Mouse (Mus musculus) spleen, adult 18-20 months (tissue): ENCODE measurements around the gene Snta1.

ENCODE experiments used
- DNase-seq, 2 experiments: peaks; one replicate each; pipeline ENCODE4 v3.0.0; 2022; ENCODE audit warnings: mixed read lengths in 2 of 2

The Snta1 gene

DNA sequence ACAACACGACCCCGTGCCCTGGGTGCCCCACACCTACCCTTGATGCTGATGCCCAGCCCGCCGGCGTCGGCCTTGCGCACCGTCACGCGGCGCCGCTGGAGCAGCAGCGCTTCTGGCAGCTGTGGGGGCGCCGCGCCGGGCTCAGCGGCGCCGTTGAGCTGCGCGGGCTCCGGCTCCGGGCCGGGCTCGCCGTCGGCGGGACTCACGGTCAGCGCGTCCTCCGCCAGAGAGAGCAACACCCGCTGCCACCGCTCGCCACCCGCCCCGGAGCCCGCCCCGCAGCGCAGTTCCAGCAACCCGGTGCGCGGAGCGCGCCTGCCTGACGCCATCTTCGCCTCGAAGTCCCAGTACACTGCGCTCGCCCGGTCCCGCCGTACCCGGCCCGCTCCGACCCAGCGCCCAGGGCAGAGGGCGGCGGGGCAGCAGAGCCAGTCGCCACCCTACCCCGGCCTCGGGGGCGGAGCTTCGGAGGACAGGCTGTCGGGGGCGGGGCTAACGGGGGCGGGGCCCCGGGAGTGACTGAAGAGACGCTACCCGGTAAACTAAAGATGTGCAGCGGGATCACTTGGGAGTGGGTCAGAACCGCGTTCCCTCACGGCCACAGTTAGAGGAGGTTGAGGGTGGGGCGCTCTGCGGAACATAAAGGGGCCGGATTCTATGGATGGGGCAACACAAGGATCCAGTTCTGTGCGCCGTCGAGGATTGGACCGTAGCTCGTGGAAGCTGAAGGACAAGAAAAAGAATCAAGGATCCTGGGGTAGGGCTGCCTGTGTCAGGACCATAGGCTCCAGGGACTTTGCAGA is at the start of gene Snta1:
TSS of gene Snta1 (minus strand) at position 457 of the 803 bp plus-strand sequence.
- peak; percentile 72 to 80 for DNase-seq

DNA sequence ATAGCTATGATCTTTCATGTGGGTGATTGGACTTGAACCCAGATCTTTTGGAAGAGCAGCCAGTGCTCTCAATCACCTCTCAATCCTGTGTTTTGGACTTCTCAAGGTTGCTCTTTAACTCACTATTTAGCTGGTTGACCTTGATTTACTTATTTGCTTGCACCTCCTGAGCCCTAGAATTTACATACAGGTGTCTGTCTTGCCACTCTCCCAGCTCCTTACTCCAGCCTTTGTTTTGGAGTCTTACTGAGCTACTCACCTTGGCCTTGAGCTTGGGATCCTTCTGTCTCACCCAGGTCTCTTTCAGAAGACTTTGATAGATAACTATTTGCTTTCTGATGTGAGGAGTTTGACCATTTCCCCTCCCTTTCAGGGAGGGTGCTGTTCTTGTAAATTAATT is 48.7 kb upstream of the Snta1 start:
- DNase-seq: no peak

DNA sequence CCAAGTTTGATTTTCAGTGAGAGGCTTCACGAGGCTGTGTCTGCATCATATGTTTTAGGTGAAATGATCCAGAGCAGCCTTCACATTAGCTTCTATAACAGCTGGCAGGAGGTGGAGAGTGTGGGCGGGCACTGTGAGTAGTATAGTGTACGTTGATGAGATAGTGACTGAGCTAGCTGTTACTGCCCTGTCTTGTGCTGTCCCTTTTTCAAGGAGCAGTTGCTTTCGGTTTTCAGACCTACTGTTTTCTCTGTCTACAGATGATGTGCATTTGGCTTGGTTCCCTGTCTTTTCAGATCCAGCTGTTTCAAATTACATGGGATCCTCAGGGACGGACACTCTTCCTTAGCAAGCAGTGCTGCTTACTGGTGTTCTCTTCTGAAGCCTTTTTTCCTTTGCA is 47.9 kb upstream of the Snta1 start:
- DNase-seq: no peak

DNA sequence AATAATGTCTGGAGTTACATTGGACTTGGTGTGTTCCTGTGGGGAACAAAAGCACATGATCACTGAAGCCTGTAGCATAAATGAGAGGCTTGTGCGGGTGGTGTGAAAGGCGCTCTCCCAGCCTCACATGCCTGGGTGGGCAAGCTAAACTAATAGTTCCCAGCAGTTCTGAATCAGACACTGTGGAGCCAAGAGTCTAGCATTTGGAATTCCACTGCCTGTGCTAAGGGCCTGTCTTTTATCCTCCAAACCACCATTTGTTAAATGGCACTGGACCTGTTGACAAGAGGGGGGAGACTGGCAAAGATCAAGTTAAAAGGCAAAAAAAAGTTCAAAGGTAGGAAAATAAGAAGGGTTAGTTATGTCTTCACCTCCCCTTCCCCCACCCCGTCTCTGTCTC is 46.7 kb upstream of the Snta1 start:
- DNase-seq: no peak

DNA sequence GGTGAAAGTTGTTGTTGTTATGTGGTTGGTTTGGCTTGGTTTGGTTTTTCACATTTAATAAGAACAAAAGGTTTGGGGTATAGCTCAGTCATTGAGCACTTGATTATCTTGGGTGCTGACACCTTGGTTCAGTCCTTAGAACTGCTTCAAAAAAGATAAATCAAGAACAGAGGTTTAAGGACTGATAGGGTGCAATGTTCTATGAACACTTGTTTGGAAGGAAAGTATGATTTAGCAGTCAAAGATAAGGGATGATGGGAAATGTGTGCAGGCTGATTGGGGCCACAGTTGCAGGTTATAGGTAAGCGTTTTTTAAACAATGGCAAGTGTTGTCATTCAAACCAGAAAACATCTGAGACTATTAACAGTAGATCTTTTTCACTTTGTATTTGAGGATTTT is 46.2 kb upstream of the Snta1 start:
- no peak for DNase-seq

DNA sequence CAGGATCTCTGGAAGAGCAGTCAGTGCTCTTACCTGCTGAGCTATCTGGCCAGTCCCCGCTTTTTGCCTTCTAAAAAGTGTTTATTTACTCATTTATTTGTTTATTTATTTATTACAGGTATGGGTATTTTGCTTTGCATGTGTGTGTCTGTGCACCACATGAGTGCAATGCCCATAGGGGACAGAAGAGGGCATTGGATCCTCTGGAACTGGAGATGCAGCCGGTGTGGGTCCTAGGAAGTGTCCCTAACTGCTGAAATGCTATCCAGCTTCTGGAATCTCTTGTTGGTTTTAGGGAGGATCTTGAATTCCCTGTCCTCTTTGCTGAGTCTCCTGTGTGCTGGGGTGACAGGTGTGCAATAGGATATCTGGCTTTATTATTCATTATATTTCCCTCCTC is 45.1 kb upstream of the Snta1 start:
- DNase-seq: no peak

DNA sequence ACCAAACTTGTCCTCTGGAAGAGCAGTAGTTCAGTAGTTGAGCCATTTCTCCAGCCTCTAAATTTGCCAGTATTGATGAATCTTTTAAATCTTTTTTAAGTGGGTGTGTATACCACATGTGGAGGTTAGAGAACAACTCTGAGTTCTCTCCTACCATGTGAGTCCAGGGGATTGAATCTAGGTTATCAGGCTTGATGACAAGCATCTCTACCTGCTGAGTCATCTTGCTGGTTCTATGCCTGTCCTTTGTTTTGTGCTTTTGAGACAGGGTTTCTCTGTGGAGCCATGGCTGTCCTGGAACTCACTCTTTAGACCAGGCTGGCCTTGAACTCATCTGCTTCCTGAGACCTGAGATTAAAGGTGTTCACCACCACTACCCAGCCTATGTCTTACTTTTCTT is 40.7 kb upstream of the Snta1 start:
- DNase-seq: no peak

DNA sequence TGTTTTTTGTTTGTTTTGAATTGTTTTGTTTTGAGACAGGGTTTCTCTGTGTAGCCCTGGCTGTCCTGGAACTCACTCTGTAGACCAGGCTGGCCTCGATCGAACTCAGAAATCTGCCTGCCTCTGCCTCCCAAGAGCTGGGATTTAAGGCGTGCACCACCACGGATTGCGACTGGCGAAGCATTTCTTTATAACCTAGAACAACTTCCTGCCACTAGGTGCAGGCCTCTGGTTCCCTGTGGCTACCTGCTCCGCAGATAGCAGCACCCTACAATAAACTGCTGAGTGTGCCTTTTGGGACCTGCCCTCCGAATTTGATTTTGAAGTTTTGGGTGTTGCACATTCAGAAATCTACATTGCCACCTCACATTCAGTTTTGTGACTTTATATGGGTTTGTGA is 39.9 kb upstream of the Snta1 start:
- DNase-seq: no peak

DNA sequence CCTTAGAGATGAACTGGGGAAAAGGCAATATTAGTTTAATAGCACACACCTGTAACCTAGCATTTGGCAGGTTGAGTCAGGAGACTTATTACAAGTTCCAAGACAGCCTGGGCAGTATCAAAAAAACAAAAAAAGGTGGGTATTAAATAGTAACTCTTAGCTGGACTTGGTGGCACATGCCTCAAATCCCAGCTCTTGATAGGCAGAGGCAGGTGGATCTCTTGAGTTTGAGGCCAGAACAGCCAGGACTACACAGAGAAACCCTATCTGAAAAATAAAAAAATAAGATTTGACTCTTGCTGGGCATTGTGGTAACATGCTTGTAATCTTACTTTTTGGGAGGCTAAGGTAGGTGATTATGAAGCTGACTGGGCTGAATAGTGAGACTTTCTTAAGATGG is 32.6 kb upstream of the Snta1 start:
- no peak for DNase-seq

DNA sequence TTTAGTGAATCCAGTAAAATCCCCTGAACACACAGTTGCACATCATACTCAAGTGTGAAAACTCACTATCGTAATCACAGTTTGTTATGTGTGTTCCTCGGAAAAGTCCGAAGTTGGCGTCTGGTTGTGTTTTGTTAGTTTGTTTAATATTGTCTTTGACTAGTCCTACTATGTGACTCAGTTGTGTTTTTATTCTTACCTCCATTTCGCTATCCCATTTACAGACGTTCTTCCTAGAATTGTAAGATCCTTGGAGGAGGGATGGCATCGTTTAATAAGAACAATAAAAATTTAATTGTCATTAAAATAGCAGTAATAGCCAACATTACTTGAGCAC is 29.3 kb upstream of the Snta1 start:
- no peak for DNase-seq

DNA sequence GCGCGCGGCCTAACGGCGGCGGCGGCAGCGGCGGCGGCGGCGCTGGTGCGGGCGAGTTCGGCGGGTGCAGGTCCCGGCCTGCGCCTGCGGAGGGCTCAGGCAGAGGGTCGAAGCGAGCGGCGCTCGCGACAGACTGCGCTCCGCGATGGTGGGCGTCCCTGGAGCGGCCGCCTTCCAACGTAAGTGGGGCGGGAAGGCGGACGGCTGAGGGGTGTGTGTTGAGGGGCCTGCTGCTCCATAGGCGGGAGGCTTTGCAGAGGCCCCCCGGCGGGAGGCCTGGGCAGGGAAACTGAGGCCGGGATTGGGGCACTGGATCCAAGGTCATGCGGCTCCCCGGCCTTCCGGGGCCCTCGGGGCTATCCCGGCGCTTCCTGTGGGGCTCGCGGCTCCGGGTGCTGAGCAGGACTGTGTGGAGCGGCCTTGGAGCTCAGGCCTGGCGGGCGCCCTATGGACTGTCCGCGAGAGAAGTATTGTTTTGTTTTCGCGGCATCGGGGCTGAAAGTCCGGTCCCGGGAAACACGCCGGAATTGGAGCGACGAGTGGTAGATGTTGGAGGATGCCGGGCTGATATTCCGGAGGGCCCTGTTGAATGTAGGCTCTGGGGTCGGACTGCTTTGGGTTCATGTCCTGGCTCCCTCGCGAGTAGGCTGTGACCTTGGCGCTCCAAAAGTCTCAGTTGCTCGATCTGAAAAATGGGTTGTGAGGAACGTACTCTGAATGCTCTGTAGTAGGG is 28.7 kb upstream of the Snta1 start, which contains the start of gene Cbfa2t2:
TSS of gene Cbfa2t2 (plus strand) at position 24 of the 733 bp plus-strand sequence.
- DNase-seq: peak in 1 of 2 experiments; percentile 59

DNA sequence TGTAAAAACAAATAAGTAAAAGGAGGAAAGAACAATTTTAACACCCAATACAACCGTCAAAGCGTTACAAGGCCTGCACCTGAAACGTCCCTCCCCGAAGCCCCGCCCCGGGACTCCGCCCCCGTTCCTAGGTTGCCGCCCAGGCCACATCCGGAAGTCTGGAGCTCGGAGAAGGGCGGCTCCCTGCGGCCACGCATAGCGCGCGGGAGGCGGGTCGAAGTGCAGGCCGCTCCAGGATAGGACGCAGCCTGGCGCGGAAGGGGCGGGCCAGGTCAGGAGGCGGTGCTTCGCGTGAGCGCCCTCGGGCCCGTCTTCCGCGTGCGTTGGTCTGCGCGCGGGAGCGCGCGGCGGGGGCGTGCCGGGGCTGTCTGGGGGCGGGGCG is 28.2 kb upstream of the Snta1 start:
- peak; percentile 99 for DNase-seq

DNA sequence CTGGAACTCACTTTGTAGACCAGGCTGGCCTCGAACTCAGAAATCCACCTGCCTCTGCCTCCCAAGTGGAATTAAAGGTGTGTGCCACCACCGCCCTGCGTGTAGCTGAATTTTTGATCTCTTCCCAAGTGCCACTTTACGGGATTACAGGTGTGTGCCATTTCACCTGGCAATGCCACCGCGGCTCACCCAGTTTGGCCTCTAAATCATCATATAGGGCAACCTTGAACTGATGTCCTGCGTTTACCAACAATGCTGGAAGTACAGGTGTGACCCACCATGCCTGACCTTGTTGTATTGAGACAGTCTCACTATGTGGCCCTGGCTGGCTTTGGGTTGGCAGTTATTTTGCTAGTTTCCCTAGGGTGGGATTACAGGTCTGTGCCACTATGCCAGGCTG is 26.8 kb upstream of the Snta1 start:
- no peak for DNase-seq

DNA sequence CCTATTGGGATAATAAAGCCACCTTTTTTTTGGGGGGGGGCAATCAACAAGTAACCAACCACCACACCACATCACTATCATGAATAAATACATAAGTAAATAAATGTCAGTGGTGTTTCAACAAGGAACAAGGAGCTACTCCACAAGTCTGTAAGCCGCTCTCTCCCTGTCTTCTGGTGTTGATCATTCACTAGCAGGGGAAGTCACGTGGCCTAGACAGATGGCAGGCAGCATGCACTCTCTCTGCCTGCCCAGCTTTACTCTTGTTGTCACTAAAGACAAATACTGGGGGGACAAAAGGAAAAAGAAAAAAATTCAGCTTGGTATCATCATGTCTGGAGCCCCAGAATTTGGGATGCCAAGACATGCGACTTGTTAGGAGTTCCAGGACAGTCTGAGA is 25.5 kb upstream of the Snta1 start:
- DNase-seq: no peak

DNA sequence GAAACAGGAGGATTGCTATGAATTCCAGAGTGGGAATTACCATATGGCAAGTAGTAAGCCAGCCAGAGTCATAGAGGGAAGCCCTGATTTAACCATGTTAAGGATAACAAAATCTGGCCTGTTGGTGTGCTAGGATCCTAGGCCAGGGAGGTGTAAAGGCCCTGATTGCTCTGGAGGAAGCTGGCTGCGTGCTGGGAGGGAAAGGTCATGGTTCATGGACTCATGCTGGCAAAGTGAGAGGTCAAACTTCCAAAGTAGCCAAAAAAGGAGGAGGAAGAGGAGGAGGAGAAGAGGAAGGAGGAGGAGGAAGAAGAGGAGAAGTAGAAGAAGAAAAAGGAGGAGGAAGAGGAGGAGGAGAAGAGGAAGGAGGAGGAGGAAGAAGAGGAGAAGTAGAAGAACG is 24.8 kb upstream of the Snta1 start:
- DNase-seq: no peak

DNA sequence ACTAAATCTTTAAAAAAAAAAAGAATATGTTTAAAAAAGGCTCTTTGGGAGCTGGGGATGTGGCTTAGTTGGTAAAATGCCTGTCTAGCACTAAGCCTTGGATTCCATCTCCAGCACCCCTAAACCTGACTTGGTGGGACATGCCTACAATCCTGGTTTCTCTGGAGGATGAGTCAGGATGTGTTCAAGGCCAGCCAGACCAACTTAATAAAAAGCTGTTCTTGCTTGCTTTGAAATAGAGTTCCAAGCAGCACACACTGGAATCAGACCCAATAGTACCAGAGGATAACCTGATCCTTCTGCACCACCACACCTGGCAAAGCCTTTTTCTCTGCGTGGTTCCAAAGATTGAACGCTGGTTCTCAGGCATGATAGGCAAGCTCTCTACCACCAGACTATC is 22.7 kb upstream of the Snta1 start:
- DNase-seq: no peak

DNA sequence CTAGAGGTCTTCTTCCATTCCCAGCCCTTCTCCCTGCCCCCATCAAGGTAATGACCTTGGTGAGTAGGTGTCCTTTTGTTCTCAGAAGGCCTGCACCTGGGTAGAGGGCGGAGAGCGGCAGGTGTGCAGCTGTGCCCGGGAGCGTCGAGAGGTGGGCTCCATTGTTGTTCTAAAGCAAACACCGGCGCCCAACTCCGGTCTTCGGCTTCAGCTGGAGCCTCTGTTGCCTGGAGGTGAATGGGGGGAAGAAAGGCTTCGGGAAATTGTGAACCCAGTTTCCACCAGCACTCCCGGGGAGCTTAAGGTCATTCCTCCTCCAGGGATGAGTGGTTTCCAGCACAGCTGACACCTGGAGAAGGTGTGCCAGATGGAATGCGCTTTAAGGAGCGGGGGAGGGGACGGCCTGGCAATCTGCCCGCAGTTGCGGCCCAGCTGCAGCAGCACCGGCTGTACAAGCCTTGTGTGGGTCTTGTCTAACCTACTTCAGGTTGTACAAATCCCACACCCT is 20.0 kb upstream of the Snta1 start:
- no peak for DNase-seq

DNA sequence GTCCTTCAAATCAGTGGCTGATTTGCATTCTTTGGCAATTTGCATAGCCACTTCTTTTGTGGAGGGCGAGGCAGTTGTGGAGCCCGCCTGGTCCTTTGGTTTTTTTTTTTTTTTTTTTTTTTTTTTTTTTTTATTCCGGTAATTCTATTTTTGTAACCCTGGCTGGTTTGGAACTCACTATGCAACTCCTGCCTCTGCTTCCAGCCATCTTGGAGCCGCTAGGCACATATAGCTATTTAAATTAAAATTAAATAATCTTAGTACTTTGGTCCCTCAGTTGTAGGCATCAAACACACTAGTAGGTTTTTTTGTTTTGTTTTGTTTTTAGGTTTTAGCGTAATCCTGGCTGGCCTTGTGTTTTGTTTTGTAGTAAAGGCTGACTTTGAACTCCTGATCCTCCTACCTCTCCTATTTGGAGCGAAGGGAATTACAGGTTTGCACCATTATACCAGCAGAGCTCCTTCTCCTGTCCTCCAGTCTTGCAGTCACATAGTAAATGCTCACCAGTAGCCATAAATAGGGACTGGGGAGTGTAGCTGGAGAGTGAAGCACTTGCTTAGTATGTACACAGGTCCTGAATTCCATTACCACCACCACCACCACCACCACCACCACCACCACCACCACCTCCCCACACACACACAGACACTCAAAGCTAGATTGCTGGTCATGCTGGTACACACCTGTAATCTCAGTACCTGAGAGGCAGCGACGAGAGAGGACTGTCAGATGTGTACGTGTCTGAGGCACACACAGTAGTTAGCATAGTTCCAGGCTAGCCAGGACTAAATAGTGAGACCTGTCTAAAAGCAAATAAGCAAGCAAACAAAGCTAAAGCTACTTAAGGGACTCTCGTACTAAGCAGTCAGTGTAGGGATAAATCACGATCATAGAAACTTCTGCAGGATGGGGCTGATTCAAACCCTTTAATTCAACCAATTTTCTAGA is 19.3 kb upstream of the Snta1 start:
- DNase-seq: no peak

DNA sequence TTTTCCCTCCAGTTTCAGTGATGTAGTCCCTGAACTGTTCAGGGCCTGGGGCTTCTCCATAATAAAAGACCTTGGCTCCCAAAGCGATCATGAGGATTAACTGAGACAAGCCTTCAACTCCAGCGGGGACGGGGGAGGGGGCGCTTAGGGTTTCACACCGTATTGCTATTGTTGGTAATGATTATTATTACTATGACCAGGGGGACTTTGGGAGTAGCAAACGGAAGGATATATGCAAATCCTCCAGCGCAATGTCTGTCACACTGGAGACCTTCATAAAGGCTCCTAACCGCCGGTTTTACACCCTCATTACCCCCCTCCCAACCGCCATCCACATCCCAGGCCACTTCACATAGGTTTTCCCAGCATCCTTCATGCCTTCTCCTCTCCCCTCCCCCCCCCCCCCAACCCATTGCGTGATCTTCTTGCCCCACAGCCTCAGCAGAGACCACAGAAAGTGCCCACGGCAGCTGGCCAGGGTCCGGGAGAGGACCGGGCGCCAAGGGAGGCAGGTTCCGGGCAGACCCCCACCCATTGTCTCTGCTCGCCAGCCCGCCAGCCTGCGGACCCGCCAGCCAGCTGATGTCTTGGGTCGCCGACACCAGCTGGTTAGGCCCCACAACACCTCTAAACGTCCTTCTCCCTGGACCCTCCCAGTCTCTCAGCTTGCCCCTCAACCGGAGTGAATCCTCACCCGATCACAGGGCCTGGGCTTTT is 18.4 kb upstream of the Snta1 start:
- no peak for DNase-seq

DNA sequence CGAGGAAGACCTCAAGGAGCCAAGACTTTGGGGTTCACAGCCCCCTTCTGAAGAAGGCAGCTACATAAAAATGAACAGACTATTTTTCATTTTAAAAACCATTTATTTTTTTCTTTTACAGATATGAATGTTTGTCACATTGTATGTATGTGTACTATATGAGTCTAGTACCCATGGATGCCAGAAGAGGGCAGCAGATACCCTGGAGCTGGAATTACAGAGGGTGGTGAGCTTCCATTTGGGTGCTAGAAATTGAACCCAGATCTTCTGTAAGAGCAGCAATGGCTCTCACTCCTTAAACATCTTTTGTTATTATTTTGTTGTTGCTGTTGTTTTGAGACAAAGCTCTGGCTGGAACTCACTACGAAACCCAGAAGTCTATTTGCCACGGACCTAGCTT is 17.6 kb upstream of the Snta1 start:
- DNase-seq: no peak

DNA sequence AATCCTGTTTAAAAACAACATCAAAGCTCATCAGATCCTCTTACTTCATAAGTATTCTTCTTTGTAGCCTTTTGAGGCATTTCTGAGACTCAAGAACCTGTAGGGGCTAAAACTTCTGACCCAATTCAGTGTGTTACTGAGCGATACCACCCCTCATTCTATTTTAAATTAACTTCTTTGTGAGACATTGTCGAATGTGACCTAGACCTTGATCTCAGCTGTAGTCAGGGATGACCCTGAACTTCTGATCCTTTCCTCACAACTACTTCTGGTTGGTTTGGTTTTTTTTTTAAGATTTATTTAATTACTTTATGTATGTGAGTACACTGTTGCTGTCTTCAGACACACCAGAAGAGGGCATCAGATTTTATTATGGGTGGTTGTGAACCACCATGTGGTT is 15.6 kb upstream of the Snta1 start:
- DNase-seq: no peak

DNA sequence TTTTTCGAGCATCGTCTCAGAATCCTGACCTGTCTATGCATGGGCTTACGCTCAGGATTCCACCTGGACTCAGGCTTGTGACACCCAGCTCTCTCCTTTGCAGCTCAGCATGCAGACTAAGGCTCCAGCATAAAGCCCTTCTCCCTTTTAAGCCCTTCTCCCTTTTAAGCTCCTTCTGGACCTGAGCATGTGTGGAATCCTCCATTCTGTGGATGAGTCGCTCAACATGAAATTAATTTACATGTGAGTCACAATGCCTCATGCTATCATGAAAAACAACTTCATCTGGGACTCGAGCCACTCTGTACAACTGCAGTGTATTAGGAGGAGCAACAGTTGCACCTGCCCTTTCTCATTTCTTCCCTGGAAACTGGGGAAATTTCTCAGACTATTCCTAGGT is 14.3 kb upstream of the Snta1 start:
- DNase-seq: no peak
